Mouse (Mus musculus) 3T3-L1 (cell line): ENCODE measurements around the gene Atp1b2.
"Not testable (repeated sequence)": the region's sequence is repeated elsewhere in the genome, so short reads cannot be mapped to it uniquely, and the experiment has no call there.

Source experiments
- DNase-seq: peaks from one replicate; pipeline ENCODE4 v3.0.0-alpha.2; 2015; ENCODE audit warnings: low read depth, low spot score

Atp1b2 gene

DNA sequence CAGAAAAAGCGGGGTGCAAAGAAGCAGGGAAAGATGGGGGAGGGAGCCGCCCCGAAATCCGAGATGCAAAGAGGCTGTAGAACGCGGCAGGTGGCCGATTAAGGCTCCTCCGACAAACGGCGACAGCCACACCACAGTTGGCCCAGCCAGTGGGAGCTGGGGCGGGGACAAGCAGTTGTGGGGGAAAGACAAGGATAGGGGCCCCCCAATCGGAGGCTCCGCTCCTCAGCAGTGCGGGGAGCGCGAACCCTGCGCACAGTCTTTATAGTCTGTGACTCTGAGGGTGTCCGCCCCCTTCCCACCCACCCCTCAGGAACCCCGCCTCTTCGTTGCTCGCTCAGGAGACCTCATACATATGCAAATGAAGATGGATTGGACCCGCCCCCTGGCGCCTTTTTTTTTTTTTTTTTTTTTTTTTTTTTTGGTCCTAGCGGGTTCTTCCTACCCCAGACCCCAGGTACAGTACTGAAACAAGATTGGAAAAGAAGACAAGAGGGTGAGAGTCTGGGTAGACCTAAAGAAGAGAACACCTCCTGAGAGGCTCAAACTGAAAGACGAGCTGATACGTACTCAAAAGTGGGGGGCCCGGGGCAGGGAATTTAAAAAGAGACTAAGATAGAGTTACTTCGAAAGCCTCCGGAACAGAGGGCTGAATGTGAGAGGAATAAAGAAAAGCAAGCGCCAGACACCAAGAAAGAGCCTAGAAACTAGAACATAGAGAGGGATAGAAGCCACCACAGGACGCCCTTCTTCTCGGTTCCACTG is at the start of gene Atp1b2:
Gene Atp1b2 (minus strand): TSS at position 217 of the 765 bp plus-strand sequence.
- no peak for DNase-seq

DNA sequence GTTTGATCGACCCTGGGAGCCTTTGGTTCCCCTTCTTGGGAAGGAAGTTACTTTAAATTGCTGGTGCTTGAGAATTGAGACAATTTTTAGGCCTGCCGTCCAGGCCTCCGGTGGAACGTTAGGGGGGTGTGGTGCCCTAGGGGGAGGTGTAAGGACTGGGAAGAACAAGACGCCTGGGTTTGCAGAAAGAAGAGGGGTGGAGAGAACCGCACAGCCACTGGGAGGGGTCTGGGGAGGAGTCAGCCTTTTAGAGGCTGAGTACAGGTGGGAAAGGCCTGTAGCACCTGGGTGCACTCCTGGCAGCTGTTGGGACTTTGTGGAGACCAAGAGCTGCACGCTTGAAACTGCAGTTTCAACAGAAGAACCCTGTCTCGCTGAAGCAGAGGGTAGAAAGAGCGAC is 49.0 kb upstream of the Atp1b2 start:
- DNase-seq: no peak

DNA sequence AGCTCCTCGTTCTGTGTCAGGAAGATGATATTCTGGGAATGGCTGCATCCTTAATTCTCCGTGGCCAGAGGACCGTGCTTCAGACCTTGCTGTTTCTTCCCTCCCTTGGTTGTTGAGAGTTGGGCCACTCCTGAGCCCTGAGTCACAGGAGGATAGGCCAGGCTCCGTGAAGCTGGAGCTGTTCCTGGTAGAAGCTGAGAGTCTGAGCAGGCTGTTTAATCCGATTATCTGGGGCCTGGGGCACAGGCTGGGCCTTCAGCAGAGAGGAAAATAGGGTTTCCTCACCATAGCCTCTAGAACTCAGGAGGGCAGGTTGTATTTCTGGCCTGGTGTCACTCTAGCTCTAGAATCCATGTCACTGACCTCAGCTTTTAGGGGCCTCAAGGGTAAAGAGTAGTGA is 47.7 kb upstream of the Atp1b2 start:
- DNase-seq: no peak

DNA sequence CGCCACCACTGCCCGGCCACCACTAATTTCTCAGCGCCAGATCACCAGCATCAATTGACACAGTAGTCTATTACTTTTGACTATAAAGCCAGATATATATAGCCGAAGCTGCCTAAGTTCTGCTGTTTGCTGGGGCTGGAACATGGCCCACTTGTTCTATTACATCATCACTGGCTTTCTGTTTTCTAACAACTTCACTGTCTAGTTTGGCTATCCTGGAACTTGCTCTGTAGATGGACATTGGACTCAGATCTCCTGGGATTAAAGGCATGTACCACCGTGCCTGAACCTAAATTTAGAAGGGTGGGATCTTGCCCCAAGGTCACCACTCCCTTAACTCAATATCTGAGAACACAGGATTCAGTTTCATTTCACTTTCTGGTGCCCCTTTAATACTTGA is 40.1 kb upstream of the Atp1b2 start:
- no peak for DNase-seq

DNA sequence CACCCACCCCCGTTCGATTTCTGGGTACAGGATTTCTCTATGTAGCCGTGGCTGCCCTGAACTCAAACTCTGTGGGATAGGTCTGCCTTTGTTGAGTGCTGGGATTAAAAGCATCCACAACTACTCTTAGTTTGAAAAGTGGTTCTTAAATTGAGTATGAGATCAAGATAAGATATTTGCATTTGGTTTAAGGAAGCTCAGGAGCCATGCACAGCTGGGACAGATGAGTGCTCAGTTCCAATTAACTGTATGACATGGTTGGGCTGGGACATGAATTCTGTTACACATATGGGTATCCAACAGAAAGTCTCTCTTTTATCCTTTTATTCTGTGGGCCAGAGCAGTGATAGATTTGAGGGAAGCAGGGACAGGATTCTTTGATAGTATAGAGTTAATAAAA is 29.7 kb upstream of the Atp1b2 start:
- no peak for DNase-seq

DNA sequence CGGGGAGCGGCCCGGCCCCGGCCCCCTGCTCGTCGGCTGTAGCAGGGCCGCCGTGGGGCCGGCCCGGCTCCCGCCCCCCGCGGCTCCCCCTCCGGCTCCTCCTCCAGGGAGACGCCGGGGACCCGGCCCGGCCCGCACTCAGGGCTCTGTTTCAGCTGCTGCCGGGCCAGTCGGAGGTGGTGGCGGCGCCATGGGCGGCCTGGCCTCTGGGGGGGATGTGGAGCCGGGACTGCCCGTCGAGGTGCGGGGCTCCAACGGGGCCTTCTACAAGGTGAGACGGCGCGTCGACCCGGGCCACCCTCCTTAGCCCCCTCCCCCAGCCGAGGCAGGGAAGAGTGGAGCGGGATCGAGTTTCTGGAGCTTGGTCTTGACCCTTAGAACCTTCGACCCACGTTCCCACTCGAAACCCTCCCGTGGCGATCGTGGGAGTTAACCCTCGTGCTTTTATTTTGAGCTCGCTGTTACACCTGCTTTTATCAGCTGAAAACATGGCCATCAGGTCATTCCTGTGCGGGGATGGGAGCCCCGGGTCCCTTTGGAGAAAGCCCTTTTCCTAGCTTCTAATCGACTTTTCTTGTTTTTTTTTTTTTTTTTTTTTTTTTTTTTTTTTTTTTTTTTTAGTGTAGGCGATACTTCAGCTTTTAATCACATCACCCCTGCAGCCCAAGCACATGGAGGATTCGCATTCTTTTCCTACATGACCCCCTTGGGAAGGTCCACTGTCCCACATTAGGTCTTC is 27.6 kb upstream of the Atp1b2 start:
- DNase-seq: peak; percentile 31

DNA sequence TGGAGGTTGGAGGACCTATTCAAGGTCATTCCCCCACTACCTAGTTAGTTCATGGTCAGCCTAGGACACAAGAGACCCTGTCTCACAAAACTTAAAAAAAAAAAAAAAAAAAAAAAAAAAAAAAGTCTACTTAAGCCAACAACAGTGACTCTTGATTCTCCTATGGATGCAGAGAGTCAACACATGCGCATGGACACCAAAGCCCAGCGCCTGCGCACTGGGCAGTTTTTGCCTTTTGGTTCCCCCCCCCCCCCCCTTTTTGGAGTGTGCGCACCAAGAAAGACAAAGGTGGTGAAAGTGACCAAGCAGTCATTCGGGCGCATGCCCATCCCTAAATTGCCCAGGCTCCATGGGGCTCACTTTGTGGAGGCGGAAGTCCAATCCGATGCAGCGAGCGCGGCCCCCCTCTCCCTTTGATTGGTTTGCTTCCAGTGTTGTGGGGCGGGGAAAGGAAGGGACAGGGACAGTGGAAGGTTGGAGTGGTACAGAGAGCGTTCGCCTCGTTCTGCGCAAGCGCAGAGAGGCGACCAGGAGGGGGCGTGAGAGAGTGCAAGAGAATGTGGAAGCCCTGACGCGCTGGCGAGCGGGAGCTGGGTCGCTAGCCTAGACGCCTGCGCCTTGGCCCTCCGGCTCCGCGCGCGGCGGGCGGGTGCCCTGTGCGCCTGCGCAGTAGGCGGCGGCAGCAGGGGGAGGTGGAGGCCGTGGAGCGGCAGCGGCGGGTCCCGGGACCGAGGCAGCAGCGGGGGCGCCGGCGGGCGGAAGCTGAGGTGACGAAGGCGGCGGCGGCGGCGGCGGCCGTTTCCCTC is 26.7 kb upstream of the Atp1b2 start, which contains the start of gene Fxr2:
Gene Fxr2 (plus strand): TSS at position 707 of the 806 bp plus-strand sequence.
- DNase-seq: peak; percentile 100

DNA sequence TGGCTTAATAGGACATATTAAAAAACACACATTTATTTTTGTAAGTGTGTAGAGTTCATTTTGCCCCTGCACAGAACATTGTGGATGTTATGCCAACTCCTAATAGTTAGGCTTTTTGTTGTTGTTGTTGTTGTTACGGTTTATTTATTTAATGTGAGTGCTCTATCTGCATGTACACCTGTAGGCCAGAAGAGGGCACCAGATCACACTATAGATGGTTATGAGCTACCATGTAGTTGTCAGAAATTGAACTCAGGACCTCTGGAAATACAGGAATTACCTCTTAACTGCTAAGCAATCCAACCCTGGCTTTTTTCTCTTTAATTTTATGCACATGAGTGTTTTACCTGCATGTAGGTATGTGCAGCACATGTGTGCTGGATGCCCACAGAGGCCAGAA is 24.1 kb upstream of the Atp1b2 start:
- peak; percentile 68 for DNase-seq

DNA sequence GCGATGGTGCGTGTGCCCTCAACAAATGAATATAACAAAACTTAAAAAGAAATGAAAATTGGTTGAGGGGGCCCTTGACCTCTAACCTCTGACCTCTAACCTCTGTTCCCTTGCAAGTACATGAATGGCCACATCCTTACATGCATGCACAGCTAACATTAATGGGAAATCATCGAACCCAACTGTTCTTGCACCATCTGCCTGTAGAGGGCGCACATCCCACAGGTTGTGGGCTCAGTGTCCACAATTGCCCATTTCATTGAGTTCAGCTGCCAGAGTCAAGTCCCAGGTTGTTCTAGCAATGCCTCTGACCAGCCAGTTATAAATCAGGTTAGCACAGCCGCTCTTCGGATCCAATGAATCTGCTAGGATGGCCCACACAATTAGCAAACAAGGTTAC is 22.5 kb upstream of the Atp1b2 start:
- DNase-seq: peak; percentile 93

DNA sequence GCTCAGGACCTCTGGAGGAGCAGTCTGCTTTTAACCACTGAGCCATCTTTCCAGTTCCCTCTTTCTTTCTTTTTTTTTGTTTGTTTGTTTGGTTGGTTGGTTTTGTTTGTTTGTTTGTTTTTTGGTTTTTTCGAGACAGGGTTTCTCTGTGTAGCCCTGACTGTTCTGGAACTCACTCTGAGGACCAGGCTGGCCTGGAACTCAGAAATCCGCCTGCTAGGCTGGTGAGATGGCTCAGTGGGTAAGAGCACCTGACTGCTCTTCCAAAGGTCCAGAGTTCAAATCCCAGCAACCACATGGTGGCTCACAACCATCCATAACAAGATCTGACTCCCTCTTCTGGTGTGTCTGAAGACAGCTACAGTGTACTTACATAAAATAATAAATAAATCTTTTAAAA is 18.6 kb upstream of the Atp1b2 start:
- DNase-seq: not testable (repeated sequence)

DNA sequence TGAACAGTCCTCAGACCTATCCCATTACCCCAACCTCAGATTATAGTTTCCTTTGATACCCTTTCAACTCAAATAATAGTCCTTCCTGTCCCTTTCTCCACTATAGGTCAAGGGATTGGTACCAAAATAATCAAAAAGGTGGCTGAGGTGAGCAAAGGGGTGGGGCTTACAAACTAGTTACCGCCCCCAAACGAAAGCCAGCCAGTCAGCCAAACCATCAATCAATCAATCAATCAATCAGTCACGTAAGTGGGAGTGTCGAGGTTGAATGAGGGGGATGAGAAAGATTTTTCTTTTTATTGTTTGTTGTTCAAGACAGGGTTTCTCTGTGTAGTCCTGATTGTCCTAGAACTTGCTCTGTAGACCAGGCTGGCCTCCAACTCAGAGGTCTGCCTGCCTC is 17.3 kb upstream of the Atp1b2 start:
- no peak for DNase-seq

DNA sequence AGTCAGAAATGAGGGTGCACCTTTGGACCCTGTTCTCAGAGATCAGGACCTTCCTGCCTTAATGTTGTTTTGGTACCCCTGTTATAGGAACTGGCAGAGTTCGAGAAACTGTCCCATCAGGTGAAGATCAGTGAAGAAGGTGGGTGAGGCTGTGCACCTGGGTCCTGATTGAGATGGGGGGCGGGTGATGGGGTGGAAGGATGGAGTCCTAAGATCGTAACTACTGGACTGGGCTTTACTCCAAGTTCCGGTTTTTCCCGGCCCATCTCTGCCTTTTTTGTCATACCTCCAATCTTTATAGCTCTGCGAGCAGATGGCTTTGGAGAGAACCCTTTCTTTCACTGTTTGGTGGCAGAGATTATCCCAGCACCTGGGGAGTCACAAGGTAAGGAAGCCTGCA is 16.7 kb upstream of the Atp1b2 start:
- DNase-seq: no peak

DNA sequence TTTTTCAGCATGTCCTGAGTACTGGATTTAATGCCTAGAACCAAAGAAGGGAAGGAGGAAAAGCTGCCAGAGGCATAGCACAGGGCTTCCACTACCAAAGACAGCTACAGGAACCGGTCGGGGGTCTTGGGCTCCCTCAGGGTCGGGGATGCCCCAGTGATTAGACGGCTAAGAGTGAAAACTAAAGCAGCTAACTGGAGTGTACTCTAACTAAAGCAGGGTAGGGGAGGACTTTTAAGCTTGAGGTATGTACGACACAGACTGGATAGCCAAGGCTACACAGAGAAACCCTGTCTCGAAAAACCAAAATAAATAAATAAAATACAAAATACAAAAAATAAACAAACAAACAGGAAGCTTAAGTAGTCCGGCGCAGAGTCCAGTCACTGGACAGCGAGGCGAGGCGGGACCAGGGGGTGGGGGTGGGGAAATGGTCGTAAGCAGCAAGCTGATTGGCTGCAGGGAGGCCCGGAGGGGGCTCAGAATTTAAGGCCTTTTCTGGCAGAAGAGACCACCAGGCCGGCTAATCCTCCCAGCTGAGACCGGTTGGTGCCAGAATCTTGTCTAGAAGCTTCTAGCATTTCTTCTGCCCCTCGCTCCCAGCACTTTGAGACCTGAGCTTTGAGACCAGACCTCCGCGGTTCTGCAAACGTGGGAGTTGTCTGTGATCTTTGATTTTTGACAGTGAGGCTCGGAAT is 16.0 kb upstream of the Atp1b2 start, which contains the start of gene Sat2:
Gene Sat2 (plus strand): TSS at position 454 of the 698 bp plus-strand sequence.
- peak; percentile 75 for DNase-seq

DNA sequence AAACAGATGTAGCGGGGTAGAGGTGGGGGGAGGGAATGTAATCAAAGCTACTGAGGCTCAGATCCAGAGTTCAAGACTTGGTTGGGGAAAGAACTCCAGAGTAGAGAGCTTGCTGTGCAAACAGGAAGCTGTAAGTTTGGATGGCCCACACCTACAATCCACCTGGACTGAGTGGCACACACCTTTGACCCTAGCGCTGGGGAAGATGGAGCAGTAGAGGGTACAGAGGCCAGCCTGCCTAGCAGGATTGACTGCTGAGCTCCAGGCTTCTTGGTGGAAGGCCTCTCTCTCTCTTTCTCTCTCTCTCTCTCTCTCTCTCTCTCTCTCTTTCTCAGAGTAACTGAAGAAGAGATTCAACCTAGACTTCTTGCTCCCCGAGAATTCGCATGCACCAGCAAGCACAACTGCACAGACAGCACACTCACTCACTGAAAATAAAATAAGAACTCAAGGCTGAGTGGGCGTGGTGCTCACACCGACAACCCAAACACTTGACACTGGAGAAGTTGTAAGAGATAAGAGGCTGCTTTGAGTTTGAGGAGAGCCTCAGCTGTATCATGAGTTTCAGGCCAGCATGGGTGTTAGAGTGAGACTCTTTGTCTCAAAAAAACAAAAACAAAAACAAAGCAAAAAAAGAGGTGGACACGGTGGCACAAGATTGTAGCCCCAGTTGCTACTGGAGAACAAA is 14.8 kb upstream of the Atp1b2 start:
- DNase-seq: no peak

DNA sequence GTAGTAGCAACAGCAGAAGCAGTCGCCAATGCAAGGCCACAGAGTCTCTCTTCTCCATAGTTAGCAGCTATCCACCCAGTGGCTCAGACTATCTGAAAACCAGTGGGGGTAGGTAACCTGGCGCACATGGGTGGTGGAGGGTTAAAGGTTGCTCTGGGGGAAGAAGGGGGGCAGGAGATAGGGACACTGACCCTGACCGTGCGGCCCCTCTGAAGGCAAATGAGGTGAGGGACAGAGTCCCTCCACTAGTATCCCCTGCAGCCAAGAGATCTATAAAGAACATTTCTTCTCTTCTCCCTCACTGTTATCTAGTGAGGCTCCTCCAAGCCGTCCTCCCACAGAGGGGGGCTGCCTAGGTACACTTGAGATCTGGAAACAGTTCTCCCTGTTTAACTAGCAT is 12.1 kb upstream of the Atp1b2 start, which contains the start of gene Shbg:
Gene Shbg (minus strand): TSS at position 101 of the 400 bp plus-strand sequence.
- DNase-seq: no peak

DNA sequence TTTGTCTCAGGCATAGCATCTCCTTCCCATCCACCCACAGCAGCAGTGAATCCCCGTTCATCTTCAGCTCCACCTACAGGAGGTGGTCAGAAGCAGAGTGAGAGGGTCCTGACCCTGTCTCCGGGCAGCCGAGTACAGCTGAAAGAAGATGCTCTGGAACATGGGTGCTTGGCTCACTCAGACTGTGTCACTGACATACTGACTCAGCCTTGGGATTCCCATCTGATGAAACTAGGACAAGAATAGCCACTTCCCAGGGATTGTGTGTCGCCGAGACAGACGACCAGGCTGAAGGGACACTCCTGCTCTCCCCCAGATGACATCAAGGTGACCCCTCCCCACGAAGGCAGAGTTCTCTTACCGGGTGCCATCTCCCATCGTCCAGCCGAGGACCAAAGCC is 11.0 kb upstream of the Atp1b2 start:
- DNase-seq: no peak

DNA sequence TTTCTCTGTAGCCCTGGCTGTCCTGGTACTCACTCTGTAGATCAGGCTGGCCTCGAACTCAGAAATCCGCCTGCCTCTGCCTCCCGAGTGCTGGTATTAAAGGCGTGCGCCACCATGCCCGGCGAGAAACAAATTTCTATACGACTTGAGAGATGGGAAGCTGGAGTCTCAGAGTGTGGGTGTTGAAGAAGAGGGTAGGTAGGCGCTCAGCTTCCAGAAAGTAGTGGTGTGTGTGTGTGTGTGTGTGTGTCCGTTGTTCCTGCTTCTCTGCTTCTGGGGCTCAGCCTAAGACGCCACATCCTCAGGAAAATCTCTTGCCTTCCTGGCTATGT is 8.5 kb upstream of the Atp1b2 start:
- not testable (repeated sequence) for DNase-seq

DNA sequence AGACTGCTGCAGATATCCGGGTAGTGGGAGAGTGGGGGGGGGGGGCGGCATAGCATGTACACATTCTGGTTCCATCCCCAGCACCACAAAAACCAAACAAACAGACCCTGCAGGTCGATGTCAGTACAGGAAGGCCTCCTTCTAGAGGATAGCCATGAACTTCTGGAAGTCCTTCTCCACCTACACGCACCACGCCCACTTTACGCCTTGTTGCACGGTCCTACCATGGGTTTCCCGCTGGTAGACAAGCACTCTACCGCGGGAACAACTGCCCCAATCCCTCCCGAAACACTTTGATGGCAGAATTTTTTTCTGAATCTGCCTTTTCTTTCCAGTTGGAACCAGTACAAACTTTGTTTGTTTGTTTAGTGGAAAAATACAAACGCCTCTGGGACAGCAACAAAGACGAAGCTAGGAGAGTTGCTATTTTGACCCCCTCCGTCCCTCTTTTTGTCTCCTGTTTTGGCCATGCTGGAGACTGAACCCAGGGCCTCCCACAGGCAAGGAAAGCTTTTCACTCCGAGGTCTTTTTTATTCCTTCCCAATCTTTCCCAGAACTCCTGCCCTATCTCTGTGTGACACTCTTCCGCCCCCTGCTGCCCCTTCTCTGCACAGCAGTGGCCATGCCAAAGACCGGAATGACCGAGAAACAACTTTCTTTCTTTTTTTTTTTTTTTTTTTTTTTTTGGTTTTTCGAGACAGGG is 8.0 kb upstream of the Atp1b2 start:
- DNase-seq: peak; percentile 92

DNA sequence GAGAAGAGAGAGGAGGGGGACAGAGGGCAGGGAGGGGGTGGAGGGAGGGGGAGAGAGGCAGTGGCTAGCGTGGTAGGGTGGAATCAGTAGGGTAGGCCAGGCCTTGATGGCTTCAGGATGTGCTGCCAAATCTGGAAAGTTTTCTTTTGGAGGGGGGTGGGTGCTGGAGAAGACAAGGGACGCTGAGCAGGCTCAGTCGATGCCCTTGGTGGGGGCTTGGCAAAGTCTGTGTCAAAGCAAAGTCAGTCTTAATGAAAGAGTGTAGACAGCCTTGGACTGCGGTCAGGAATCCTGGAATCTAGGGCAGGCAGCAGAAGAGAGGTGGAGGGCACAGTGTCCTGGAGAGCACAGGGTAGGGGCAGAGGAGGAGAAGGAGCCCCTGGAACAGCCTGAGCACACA is 5.2 kb upstream of the Atp1b2 start:
- DNase-seq: no peak

DNA sequence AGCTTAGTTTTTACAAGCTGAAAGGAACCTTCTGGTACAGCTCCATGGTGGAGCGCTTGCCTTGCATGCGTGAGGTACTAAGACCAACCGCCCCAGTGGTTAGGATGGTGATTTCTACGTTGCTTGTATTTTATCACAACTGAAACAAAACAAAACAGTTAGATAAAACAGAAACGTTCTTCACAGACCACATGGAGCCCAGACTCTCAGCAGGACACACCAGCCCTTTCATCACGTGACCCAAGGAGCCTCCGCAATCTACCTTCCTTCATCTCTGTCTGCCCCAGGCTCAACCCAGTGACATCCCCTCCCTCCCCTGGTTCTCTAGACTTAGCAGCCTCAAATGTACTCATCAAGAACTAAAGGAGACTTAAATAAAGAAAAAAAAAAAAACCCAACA is 3.7 kb upstream of the Atp1b2 start:
- no peak for DNase-seq
